Mouse (Mus musculus) CH12.LX (cell line): Measurements from ENCODE around the gene Zfp184. TPM values are rescaled to one million over a fixed set of nuclear protein-coding genes. Genes with fewer than 3 reads are reported as not detected.

Source experiments
- DNase-seq: peaks from one replicate; pipeline ENCODE4 v3.0.0-alpha.2; 2013; ENCODE audit errors: extremely low read depth
- H3K27ac ChIP-seq: 2 replicates; pipeline ENCODE4 v1.5.1; 2012; ENCODE audit warnings: low read depth, mild to moderate bottlenecking, control low read depth, moderate library complexity; ENCODE audit not compliant: insufficient read depth
- H3K27me3 ChIP-seq: replicated peaks from 2 replicates; pipeline ENCODE3; 2012; ENCODE audit warnings: inconsistent platforms
- H3K36me3 ChIP-seq, 2 experiments: replicated peaks in 1 of 2; 2 replicates each; pipeline versions ENCODE3 to v1.6.1; 2012; ENCODE audit warnings: inconsistent platforms in 1 of 2, low read length in 1 of 2, mild to moderate bottlenecking in 1 of 2, mixed read lengths in 1 of 2, moderate library complexity in 1 of 2; ENCODE audit not compliant: control insufficient read depth in 1 of 2, insufficient read depth in 1 of 2
- H3K4me1 ChIP-seq, 2 experiments: 2 replicates each; pipeline ENCODE4 v1.6.1; 2012; ENCODE audit warnings: inconsistent platforms in 1 of 2, moderate library complexity in 1 of 2; ENCODE audit not compliant: insufficient read depth in 2 of 2, control insufficient read depth in 1 of 2
- H3K4me2 ChIP-seq: 2 replicates; pipeline ENCODE4 v1.6.1; 2012; ENCODE audit warnings: low read depth, mild to moderate bottlenecking, control low read depth; ENCODE audit not compliant: poor library complexity, insufficient read depth, severe bottlenecking
- H3K4me3 ChIP-seq, 3 experiments: fragments of 150-350 bp in 1 of 3; sonication (generic) in 1 of 3; replicated peaks in 1 of 3; 2 replicates each; pipeline versions ENCODE3 to v1.5.1; 2011 to 2012; ENCODE audit warnings: low read depth in 2 of 3, low read length in 2 of 3, mild to moderate bottlenecking in 2 of 3, moderate library complexity in 2 of 3, control low read depth in 1 of 3, improper control_type of control experiment in 1 of 3, inconsistent platforms in 1 of 3, mixed read lengths in 1 of 3; ENCODE audit not compliant: poor library complexity in 1 of 3
- H3K79me2 ChIP-seq: replicated peaks from 2 replicates; pipeline ENCODE4 v1.6.1; 2012; ENCODE audit warnings: mild to moderate bottlenecking, moderate library complexity; ENCODE audit not compliant: control insufficient read depth, poor library complexity, insufficient read depth, severe bottlenecking; ENCODE audit errors: extremely low read depth
- H3K9ac ChIP-seq: 2 replicates; pipeline ENCODE4 v1.6.1; 2012; ENCODE audit warnings: low read depth, mild to moderate bottlenecking, control low read depth, moderate library complexity; ENCODE audit not compliant: insufficient read depth
- H3K9me3 ChIP-seq: replicated peaks from 2 replicates; pipeline ENCODE3; 2012; ENCODE audit warnings: low read length, inconsistent platforms, mixed read lengths
- CHD1 ChIP-seq: IDR thresholded peaks from 2 replicates; pipeline ENCODE4 v1.6.1; 2012; ENCODE audit warnings: low read depth, low read length, improper control_type of control experiment, inconsistent platforms
- CTCF ChIP-seq, 2 experiments: IDR thresholded peaks in 1 of 2; conservative IDR thresholded peaks in 1 of 2; 2 replicates each; pipeline ENCODE4 v1.5.1; 2011 to 2012; ENCODE audit warnings: low read depth in 2 of 2, low read length in 2 of 2, improper control_type of control experiment in 1 of 2, inconsistent platforms in 1 of 2, mild to moderate bottlenecking in 1 of 2, moderate library complexity in 1 of 2
- E2F4 ChIP-seq: IDR thresholded peaks from 2 replicates; pipeline ENCODE4 v1.6.1; 2011; ENCODE audit warnings: low read depth, low read length, improper control_type of control experiment; ENCODE audit not compliant: insufficient replicate concordance
- ELF1 ChIP-seq: IDR thresholded peaks from 2 replicates; pipeline ENCODE4 v1.6.1; 2014; ENCODE audit warnings: low read depth, mild to moderate bottlenecking, inconsistent platforms, low read length, improper control_type of control experiment
- EP300 ChIP-seq: IDR thresholded peaks from 2 replicates; pipeline ENCODE4 v1.6.1; 2011; ENCODE audit warnings: low read length, improper control_type of control experiment
- ETS1 ChIP-seq: conservative IDR thresholded peaks from 2 replicates; pipeline ENCODE4 v1.6.1; 2012; ENCODE audit warnings: low read depth, mild to moderate bottlenecking, inconsistent platforms, low read length, improper control_type of control experiment, moderate library complexity
- GABPA ChIP-seq: IDR thresholded peaks from 2 replicates; pipeline ENCODE4 v1.6.1; 2012; ENCODE audit warnings: low read depth, low read length, improper control_type of control experiment, inconsistent platforms; ENCODE audit not compliant: insufficient replicate concordance
- HCFC1 ChIP-seq: IDR thresholded peaks from 2 replicates; pipeline ENCODE4 v1.6.1; 2012; ENCODE audit warnings: low read depth, mild to moderate bottlenecking, inconsistent platforms, low read length, improper control_type of control experiment
- JUN ChIP-seq: IDR thresholded peaks from 2 replicates; pipeline ENCODE4 v1.6.1; 2011; ENCODE audit warnings: low read depth, mild to moderate bottlenecking, low read length, improper control_type of control experiment, moderate library complexity; ENCODE audit not compliant: insufficient read depth
- JUND ChIP-seq: conservative IDR thresholded peaks from 2 replicates; pipeline ENCODE4 v1.6.1; 2011; ENCODE audit warnings: low read depth, low read length, improper control_type of control experiment
- KAT2A ChIP-seq: IDR thresholded peaks from 2 replicates; pipeline ENCODE4 v1.6.1; 2012; ENCODE audit warnings: low read length, improper control_type of control experiment, inconsistent platforms; ENCODE audit not compliant: insufficient replicate concordance
- MAFK ChIP-seq: IDR thresholded peaks from 2 replicates; pipeline ENCODE4 v1.6.1; 2011; ENCODE audit warnings: low read length, improper control_type of control experiment; ENCODE audit not compliant: insufficient replicate concordance
- MAX ChIP-seq: IDR thresholded peaks from 2 replicates; pipeline ENCODE4 v1.6.1; 2011; ENCODE audit warnings: low read length, improper control_type of control experiment
- MAZ ChIP-seq: IDR thresholded peaks from 2 replicates; pipeline ENCODE4 v1.6.1; 2012; ENCODE audit warnings: low read depth, mild to moderate bottlenecking, inconsistent platforms, low read length, improper control_type of control experiment, moderate library complexity
- MEF2A ChIP-seq: IDR thresholded peaks from 2 replicates; pipeline ENCODE4 v1.6.1; 2014; ENCODE audit warnings: low read depth, mild to moderate bottlenecking, inconsistent platforms, low read length, improper control_type of control experiment, borderline replicate concordance
- MXI1 ChIP-seq: IDR thresholded peaks from 2 replicates; pipeline ENCODE4 v1.6.1; 2011; ENCODE audit warnings: mild to moderate bottlenecking, low read depth, low read length, improper control_type of control experiment
- MYC ChIP-seq: IDR thresholded peaks from 2 replicates; pipeline ENCODE4 v1.6.1; 2011; ENCODE audit warnings: low read depth, mild to moderate bottlenecking, improper control_type of control experiment, low read length
- NELFE ChIP-seq: IDR thresholded peaks from 2 replicates; pipeline ENCODE4 v1.6.1; 2011; ENCODE audit warnings: low read depth, low read length, improper control_type of control experiment
- PAX5 ChIP-seq: IDR thresholded peaks from 2 replicates; pipeline ENCODE4 v1.6.1; 2012; ENCODE audit warnings: low read length, inconsistent platforms, mixed read lengths
- POLR2AphosphoS2 ChIP-seq: IDR thresholded peaks from 2 replicates; pipeline ENCODE4 v1.6.1; 2011; ENCODE audit warnings: low read depth, low read length, improper control_type of control experiment
- RCOR1 ChIP-seq: conservative IDR thresholded peaks from 2 replicates; pipeline ENCODE4 v1.6.1; 2012; ENCODE audit warnings: low read depth, mild to moderate bottlenecking, inconsistent platforms, low read length, improper control_type of control experiment
- SMC3 ChIP-seq: IDR thresholded peaks from 2 replicates; pipeline ENCODE4 v1.6.1; 2011; ENCODE audit warnings: low read depth, low read length, improper control_type of control experiment
- TBP ChIP-seq: conservative IDR thresholded peaks from 2 replicates; pipeline ENCODE4 v1.6.1; 2011; ENCODE audit warnings: low read depth, low read length, improper control_type of control experiment
- TCF12 ChIP-seq: IDR thresholded peaks from 2 replicates; pipeline ENCODE4 v1.6.1; 2014; ENCODE audit warnings: low read depth, mild to moderate bottlenecking, inconsistent platforms, low read length, improper control_type of control experiment
- UBTF ChIP-seq: IDR thresholded peaks from 2 replicates; pipeline ENCODE4 v1.6.1; 2012; ENCODE audit warnings: low read depth, mild to moderate bottlenecking, inconsistent platforms, low read length, improper control_type of control experiment, moderate library complexity
- USF1 ChIP-seq: IDR thresholded peaks from 2 replicates; pipeline ENCODE4 v1.6.1; 2014; ENCODE audit warnings: low read depth, mild to moderate bottlenecking, inconsistent platforms, low read length, improper control_type of control experiment
- USF2 ChIP-seq: conservative IDR thresholded peaks from 2 replicates; pipeline ENCODE4 v1.6.1; 2011; ENCODE audit warnings: low read depth, low read length, improper control_type of control experiment
- ZC3H11A ChIP-seq: IDR thresholded peaks from 2 replicates; pipeline ENCODE4 v1.6.1; 2012; ENCODE audit warnings: low read depth, mild to moderate bottlenecking, inconsistent platforms, low read length, improper control_type of control experiment
- ZKSCAN1 ChIP-seq: IDR thresholded peaks from 2 replicates; pipeline ENCODE4 v1.6.1; 2012; ENCODE audit warnings: low read depth, inconsistent platforms, low read length, improper control_type of control experiment, borderline replicate concordance
- ZMIZ1 ChIP-seq: IDR thresholded peaks from 2 replicates; pipeline ENCODE4 v1.6.1; 2012; ENCODE audit warnings: low read depth, mild to moderate bottlenecking, inconsistent platforms, low read length, improper control_type of control experiment
- ZNF384 ChIP-seq: IDR thresholded peaks from 2 replicates; pipeline ENCODE4 v1.6.1; 2012; ENCODE audit warnings: low read depth, low read length, improper control_type of control experiment, inconsistent platforms
- dilution Hi-C: fragments of 300-500 bp; cut with MboI; formaldehyde crosslinking; loops from 2 replicates; pipeline ENCODE4 v1.14.3; 2020; ENCODE audit warnings: low sequenced_read_pairs; ENCODE audit not compliant: extremely low pct_unique_long_range_greater_than_20kb, extremely low pct_ligation_motif_present
- in situ Hi-C: fragments of 300-500 bp; cut with MboI; formaldehyde crosslinking; loops from 3 replicates; pipeline ENCODE4 v1.14.3; 2019; ENCODE audit warnings: low sequenced_read_pairs, low pct_ligation_motif_present, low pct_unique_long_range_greater_than_20kb, mixed read lengths
- polyA plus RNA-seq: library from polyadenylated mRNA; unstranded; fragments of >175 nt; gene quantifications from 2 replicates; pipeline ENCODE4 v1.2.1, GENCODE M21; 2012; ENCODE audit warnings: low read depth; ENCODE audit not compliant: insufficient read length
- total RNA-seq, 2 experiments: library from RNA; depleted of rRNA; stranded (reverse); fragments of 300-350 nt in 1 of 2; fragments of >200 nt in 1 of 2; gene quantifications; 2 replicates each; pipeline ENCODE4 v1.2.3; 2012 to 2014

The Zfp184 gene
- total and polyA plus RNA-seq, 3 experiments = 0.79 to 3.1 (median 2.0) TPM

DNA sequence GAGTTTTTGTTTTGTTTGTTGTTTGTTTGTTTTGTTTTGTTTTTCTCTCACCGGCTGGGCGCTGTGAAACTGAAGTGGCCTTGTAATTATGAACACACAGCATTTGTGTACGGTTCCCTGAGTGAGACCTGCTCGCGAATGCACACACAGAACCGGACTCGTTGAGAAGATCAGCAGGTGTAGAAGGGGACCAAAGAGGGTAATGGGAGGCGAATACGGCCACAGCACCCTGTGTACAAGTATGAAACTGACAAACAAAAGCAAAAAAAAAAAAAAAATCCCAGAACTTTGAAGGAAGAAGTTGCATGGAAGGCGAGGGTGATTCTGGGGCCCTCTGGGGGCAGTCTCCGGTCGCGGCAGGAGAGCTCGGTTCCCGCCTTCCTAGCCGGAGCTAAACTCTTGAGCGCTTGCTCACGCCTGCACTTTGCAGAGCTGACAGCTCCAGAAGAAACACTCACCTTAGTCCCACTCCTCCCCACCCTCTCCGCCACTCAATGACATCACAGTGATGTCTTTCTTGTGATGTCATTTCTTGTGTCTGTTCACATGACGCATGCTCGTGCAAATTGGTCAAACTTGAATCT lies 50.5 kb downstream of the Zfp184 start (continued):
- peak; percentile 89 for TF ChIP-seq ZNF384
- TF ChIP-seq USF2 = no peak
- 0 out of 2 replicates have a peak, but pooled peaks have one; percentile 47 for TF ChIP-seq KAT2A
- no peak for TF ChIP-seq SMC3
- 0 out of 2 replicates have a peak, but pooled peaks have one; percentile 24 for TF ChIP-seq EP300
- TF ChIP-seq ETS1 = peak; percentile 49
- no peak for TF ChIP-seq PAX5
- no peak for TF ChIP-seq USF1

DNA sequence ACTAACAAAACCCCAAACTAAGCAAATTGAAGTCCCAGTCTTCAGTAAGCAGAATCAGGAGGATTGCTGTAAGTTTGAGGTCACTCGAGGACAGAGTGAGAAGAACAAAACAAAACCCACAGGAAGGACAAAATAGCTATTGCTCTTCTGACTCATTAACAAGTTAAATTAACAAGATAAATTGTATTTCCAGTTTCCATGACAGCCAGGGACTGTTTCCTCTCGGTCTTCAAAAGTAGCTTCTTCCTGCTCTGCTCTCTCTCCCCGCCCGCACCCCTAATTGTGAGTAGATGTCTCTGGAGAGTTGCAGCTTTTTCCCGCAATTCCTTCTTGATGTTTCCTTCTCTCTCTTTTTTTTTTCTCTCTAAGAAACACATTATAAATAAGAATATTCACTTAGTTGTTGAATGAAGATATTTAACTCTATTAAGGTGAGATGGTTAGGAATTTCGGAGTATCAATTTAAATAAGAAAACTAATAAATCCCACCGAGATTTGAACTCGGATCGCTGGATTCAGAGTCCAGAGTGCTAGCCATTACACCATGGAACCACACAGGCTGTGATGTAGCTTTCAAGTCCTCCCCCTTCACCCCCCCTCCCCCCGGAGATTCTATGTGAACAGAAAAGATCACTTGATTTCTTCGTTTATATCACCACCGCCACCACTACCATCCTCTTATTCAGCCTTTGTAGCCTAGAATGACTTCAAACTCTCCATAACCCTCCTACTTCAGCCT lies 51.4 kb downstream of the Zfp184 start:
- in situ Hi-C loops = no loop called here
- Histone ChIP-seq H3K4me3 (peak overlapping the region; percentile 48 to 68 (median 56)), H3K9me3 (peaks cover 3% of the 10 kb centered on the region), H3K27ac (no peak overlapping the region), H3K4me2 (peak overlapping the region; percentile 74), H3K79me2 (no peaks in the 10 kb centered on the region), H3K36me3 (no peaks in the 10 kb centered on the region), H3K27me3 (peaks cover 32% of the 10 kb centered on the region), H3K4me1 (peaks cover 6 to 17% of the 10 kb centered on the region in 2 experiments), H3K9ac (peak overlapping the region; percentile 56)
- TF ChIP-seq MEF2A = no peak
- TF ChIP-seq JUN = no peak
- TF ChIP-seq EP300 = no peak
- TF ChIP-seq ZNF384 = no peak
- no peak for TF ChIP-seq ZC3H11A
- no peak for TF ChIP-seq RCOR1
- no peak for TF ChIP-seq USF2
- TF ChIP-seq UBTF = no peak
- no peak for TF ChIP-seq ZKSCAN1
- TF ChIP-seq TCF12 = no peak
- TF ChIP-seq MXI1 = no peak
- no peak for TF ChIP-seq CTCF (conservative IDR thresholded peaks at IDR 0.05 in 1 of 2, IDR thresholded peaks at IDR 0.05 in 1 of 2; ENCODE audit: low read depth in 2 of 2, low read length in 2 of 2)
- TF ChIP-seq SMC3 = no peak
- TF ChIP-seq ETS1 = no peak
- no peak for TF ChIP-seq USF1
- TF ChIP-seq MAZ = no peak
- no peak for TF ChIP-seq MAX
- TF ChIP-seq GABPA = no peak
- peak; percentile 99 for TF ChIP-seq TBP
- TF ChIP-seq MAFK = peak; percentile 92
- TF ChIP-seq ZMIZ1 = no peak
- no peak for TF ChIP-seq CHD1
- no peak for TF ChIP-seq POLR2AphosphoS2
- 0 out of 2 replicates have a peak, but pooled peaks have one; percentile 81 for TF ChIP-seq E2F4
- TF ChIP-seq JUND = no peak
- TF ChIP-seq MYC = no peak
- TF ChIP-seq HCFC1 = no peak
- TF ChIP-seq PAX5 = no peak
- TF ChIP-seq ELF1 = peak; percentile 87
- TF ChIP-seq NELFE = no peak
- dilution Hi-C loops = no loop called here
- DNase-seq = peak; percentile 76
